Mouse (Mus musculus): ENCODE results near the gene Sun2.
A peak's percentile ranks its signal among the peaks of the same experiment; 100 is the strongest.

Sun2 gene

GRCm38 (mm10) chr15:79741921-79742705 is at the start of gene Sun2:
Gene Sun2 (minus strand): TSS chr15:79742536.
- peak; percentile 88 for DNase-seq (ENCODE audit: low spot score)

- peak; percentile 68 for DNase-seq (ENCODE audit: low spot score)
Observed at GRCm38 (mm10) chr15:79791502-79791901, 49.2 kb upstream of the Sun2 start.

- no peak for DNase-seq (ENCODE audit: low spot score)
Observed at GRCm38 (mm10) chr15:79790905-79791304, 48.6 kb upstream of the Sun2 start.

- no peak for DNase-seq (ENCODE audit: low spot score)
Observed at GRCm38 (mm10) chr15:79790111-79790510, 47.8 kb upstream of the Sun2 start.

GRCm38 (mm10) chr15:79787815-79788214 is 45.5 kb upstream of the Sun2 start:
- no peak for DNase-seq (ENCODE audit: low spot score)

GRCm38 (mm10) chr15:79785056-79785455 is 42.7 kb upstream of the Sun2 start:
- no peak for DNase-seq (ENCODE audit: low spot score)

- no peak for DNase-seq (ENCODE audit: low spot score)
Observed at GRCm38 (mm10) chr15:79777749-79778148, 35.4 kb upstream of the Sun2 start, which contains the start of gene Dnal4. Gene Dnal4 (minus strand): TSS chr15:79777849.

- DNase-seq (ENCODE audit: low spot score), result no peak
Observed at GRCm38 (mm10) chr15:79775662-79776061, 33.3 kb upstream of the Sun2 start.

GRCm38 (mm10) chr15:79774117-79775027 is 32.0 kb upstream of the Sun2 start:
- peak; percentile 92 for DNase-seq (ENCODE audit: low spot score)

- no peak for DNase-seq (ENCODE audit: low spot score)
Observed at GRCm38 (mm10) chr15:79770629-79771240, 28.4 kb upstream of the Sun2 start.

GRCm38 (mm10) chr15:79768302-79768701 is 26.0 kb upstream of the Sun2 start:
- no peak for DNase-seq (ENCODE audit: low spot score)

GRCm38 (mm10) chr15:79767327-79767961 is 25.1 kb upstream of the Sun2 start:
- no peak for DNase-seq (ENCODE audit: low spot score)

GRCm38 (mm10) chr15:79766586-79767071 is 24.3 kb upstream of the Sun2 start:
- no peak for DNase-seq (ENCODE audit: low spot score)

- no peak for DNase-seq (ENCODE audit: low spot score)
Observed at GRCm38 (mm10) chr15:79766168-79766567, 23.8 kb upstream of the Sun2 start.

GRCm38 (mm10) chr15:79765361-79765760 is 23.0 kb upstream of the Sun2 start:
- no peak for DNase-seq (ENCODE audit: low spot score)

- DNase-seq (ENCODE audit: low spot score), result no peak
Observed at GRCm38 (mm10) chr15:79764539-79765267, 22.4 kb upstream of the Sun2 start.

- DNase-seq (ENCODE audit: low spot score), result no peak
Observed at GRCm38 (mm10) chr15:79763601-79764246, 21.4 kb upstream of the Sun2 start.

- no peak for DNase-seq (ENCODE audit: low spot score)
Observed at GRCm38 (mm10) chr15:79763001-79763400, 20.7 kb upstream of the Sun2 start.

GRCm38 (mm10) chr15:79760956-79761355 is 18.6 kb upstream of the Sun2 start:
- no peak for DNase-seq (ENCODE audit: low spot score)

- no peak for DNase-seq (ENCODE audit: low spot score)
Observed at GRCm38 (mm10) chr15:79757118-79757517, 14.8 kb upstream of the Sun2 start.
